Mouse (Mus musculus) limb, embryonic 11.5 days (tissue): Measurements from ENCODE around the gene Hemk1. TPM values are rescaled to one million over a fixed set of nuclear protein-coding genes. Genes with fewer than 3 reads are reported as not detected.
A peak's percentile ranks its signal among the peaks of the same experiment; 100 is the strongest.

Experiments
- ATAC-seq: fragments of 200-750 bp; cut with Nextera tagmentation; 2 replicates; pipeline ENCODE4 v1.8.0; 2017; ENCODE audit warnings: low read depth; ENCODE audit not compliant: insufficient number of reproducible peaks, low FRiP score, low TSS enrichment
- DNase-seq: peaks from one replicate; pipeline ENCODE4 v3.0.0-alpha.2; 2015; ENCODE audit warnings: low spot score
- H3K27ac ChIP-seq: fragments of 300-500 bp; sonication (generic); replicated peaks from 2 replicates; pipeline ENCODE4 v1.5.1; 2014; ENCODE audit warnings: low read depth, mild to moderate bottlenecking, low read length
- H3K27me3 ChIP-seq: fragments of 300-500 bp; sonication (generic); 2 replicates; pipeline ENCODE4 v1.6.1; 2014; ENCODE audit warnings: mild to moderate bottlenecking, low read length, mixed read lengths; ENCODE audit not compliant: control insufficient read depth, insufficient read depth
- H3K36me3 ChIP-seq: fragments of 300-500 bp; sonication (generic); 2 replicates; pipeline ENCODE4 v1.6.1; 2014; ENCODE audit warnings: mild to moderate bottlenecking, low read length, moderate library complexity, mixed read lengths; ENCODE audit not compliant: control insufficient read depth, insufficient read depth
- H3K4me1 ChIP-seq: fragments of 300-500 bp; sonication (generic); 2 replicates; pipeline ENCODE4 v1.6.1; 2014; ENCODE audit warnings: low read length, mixed read lengths; ENCODE audit not compliant: control insufficient read depth, insufficient read depth
- H3K4me2 ChIP-seq: fragments of 300-500 bp; sonication (generic); 2 replicates; pipeline ENCODE4 v1.6.1; 2014; ENCODE audit warnings: low read depth, mild to moderate bottlenecking, moderate library complexity; ENCODE audit not compliant: severe bottlenecking
- H3K4me3 ChIP-seq: fragments of 300-500 bp; sonication (generic); 2 replicates; pipeline ENCODE4 v1.5.1; 2014; ENCODE audit warnings: low read depth, low read length
- H3K9ac ChIP-seq: fragments of 300-500 bp; sonication (generic); 2 replicates; pipeline ENCODE4 v1.6.1; 2014; ENCODE audit warnings: mild to moderate bottlenecking, low read length
- H3K9me3 ChIP-seq: fragments of 300-500 bp; sonication (generic); 2 replicates; pipeline ENCODE4 v1.6.1; 2016; ENCODE audit warnings: low read length; ENCODE audit not compliant: control insufficient read depth
- WGBS: fragments of 180-500 bp; shearing (Covaris S2); extraction: QIAGEN DNeasy Blood & Tissue Kit; methylation state at CpG from one replicate; pipeline ENCODE4 v1.1.7; 2014; 5-methylcytosine and 5-hydroxymethylcytosine counted together
- polyA plus RNA-seq: library from polyadenylated mRNA; unstranded; fragments of >200 nt; fragmentation: Nextera tagmentation; extraction: Ambion mirVana; gene quantifications from 2 replicates; pipeline ENCODE4 v1.2.1, GENCODE M21; 2014

Hemk1 gene
- polyA plus RNA-seq, 1 experiment from 2014 or later = 10.0 TPM

- H3K27ac ChIP-seq = no peak overlapping the region
- peak; percentile 90 for DNase-seq
- H3K4me1 ChIP-seq = peaks cover 4% of the 10 kb centered on the region; the same call in 1 of the 2 replicates
- no peaks in the 10 kb centered on the region for H3K27me3 ChIP-seq
- no peaks in the 10 kb centered on the region for H3K9me3 ChIP-seq
- ATAC-seq = no peak
- H3K4me3 ChIP-seq = no peak overlapping the region
- WGBS = 31% methylated on average over 10 of the region's 10 CpGs
- H3K36me3 ChIP-seq = no peaks in the 10 kb centered on the region
- H3K4me2 ChIP-seq = no peak overlapping the region
- H3K9ac ChIP-seq = no peak overlapping the region
Observed at GRCm38 (mm10) chr9:107290897-107291296, 47.3 kb downstream of the Hemk1 start.

- H3K27me3 ChIP-seq = no peaks in the 10 kb centered on the region
- H3K4me2 ChIP-seq = peak within 1 kb of the TSS; percentile 71
- no peaks in the 10 kb centered on the region for H3K9me3 ChIP-seq
- DNase-seq = peak; percentile 86
- 2% methylated on average over 49 of the region's 49 CpGs for WGBS
- ATAC-seq = peak; percentile 75
- peaks cover 4% of the 10 kb centered on the region; the same call in 1 of the 2 replicates for H3K4me1 ChIP-seq
- H3K4me3 ChIP-seq = peak within 1 kb of the TSS; percentile 33
- H3K27ac ChIP-seq = no peak within 1 kb of the TSS
- H3K36me3 ChIP-seq = no peaks in the 10 kb centered on the region
- H3K9ac ChIP-seq = peak within 1 kb of the TSS; percentile 28; the same call in 1 of the 2 replicates
Observed at GRCm38 (mm10) chr9:107289211-107290076, 48.7 kb downstream of the Hemk1 start, which contains the start of gene Mapkapk3. Mapkapk3 (minus strand) TSS chr9:107289877.

- H3K9ac ChIP-seq = no peak overlapping the region
- no peaks in the 10 kb centered on the region for H3K36me3 ChIP-seq
- 28% methylated on average over 8 of the region's 8 CpGs for WGBS
- no peaks in the 10 kb centered on the region for H3K27me3 ChIP-seq
- peaks cover 4% of the 10 kb centered on the region; the same call in 1 of the 2 replicates for H3K4me1 ChIP-seq
- H3K27ac ChIP-seq = no peak overlapping the region
- H3K4me3 ChIP-seq = peak overlapping the region; percentile 33
- ATAC-seq (no peak), DNase-seq (no peak)
- H3K4me2 ChIP-seq = peak overlapping the region; percentile 71; the same call in 1 of the 2 replicates
- H3K9me3 ChIP-seq = no peaks in the 10 kb centered on the region
Observed at GRCm38 (mm10) chr9:107288711-107289110, 49.4 kb downstream of the Hemk1 start.

GRCm38 (mm10) chr9:107288105-107288650 lies 50.0 kb downstream of the Hemk1 start:
- H3K27me3 ChIP-seq = no peaks in the 10 kb centered on the region
- 90% methylated on average over 14 of the region's 14 CpGs for WGBS
- ATAC-seq = no peak
- H3K36me3 ChIP-seq = no peaks in the 10 kb centered on the region
- H3K4me3 ChIP-seq = no peak overlapping the region
- H3K27ac ChIP-seq = no peak overlapping the region
- no peak overlapping the region for H3K4me2 ChIP-seq
- peaks cover 4% of the 10 kb centered on the region; the same call in 1 of the 2 replicates for H3K4me1 ChIP-seq
- H3K9ac ChIP-seq = no peak overlapping the region
- H3K9me3 ChIP-seq = no peaks in the 10 kb centered on the region
- no peak for DNase-seq

- no peak overlapping the region for H3K4me3 ChIP-seq
- DNase-seq (no peak), ATAC-seq (no peak)
- H3K4me2 ChIP-seq = no peak overlapping the region
- peaks cover 4% of the 10 kb centered on the region; the same call in 1 of the 2 replicates for H3K4me1 ChIP-seq
- no peaks in the 10 kb centered on the region for H3K36me3 ChIP-seq
- H3K27ac ChIP-seq = no peak overlapping the region
- no peak overlapping the region for H3K9ac ChIP-seq
- H3K9me3 ChIP-seq = no peaks in the 10 kb centered on the region
- WGBS = 66% methylated on average over 2 of the region's 2 CpGs
- no peaks in the 10 kb centered on the region for H3K27me3 ChIP-seq
Observed at GRCm38 (mm10) chr9:107287294-107287693, 50.9 kb downstream of the Hemk1 start.

- WGBS = 15% methylated on average over 3 of the region's 3 CpGs
- H3K9ac ChIP-seq = no peak overlapping the region
- no peak overlapping the region for H3K27ac ChIP-seq
- DNase-seq = no peak
- H3K27me3 ChIP-seq = no peaks in the 10 kb centered on the region
- no peak overlapping the region for H3K4me3 ChIP-seq
- no peak for ATAC-seq
- no peaks in the 10 kb centered on the region for H3K36me3 ChIP-seq
- H3K9me3 ChIP-seq = no peaks in the 10 kb centered on the region
- no peak overlapping the region for H3K4me2 ChIP-seq
- H3K4me1 ChIP-seq = peaks cover 9% of the 10 kb centered on the region
Observed at GRCm38 (mm10) chr9:107285009-107285408, 53.1 kb downstream of the Hemk1 start.

- Histone ChIP-seq H3K9ac (no peak overlapping the region), H3K27me3 (no peaks in the 10 kb centered on the region), H3K9me3 (no peaks in the 10 kb centered on the region), H3K4me3 (no peak overlapping the region), H3K27ac (no peak overlapping the region), H3K36me3 (no peaks in the 10 kb centered on the region), H3K4me2 (no peak overlapping the region), H3K4me1 (peaks cover 14% of the 10 kb centered on the region)
- DNase-seq (no peak), ATAC-seq (no peak)
- WGBS = 70% methylated on average over 9 of the region's 9 CpGs
Observed at GRCm38 (mm10) chr9:107282951-107283350, 55.2 kb downstream of the Hemk1 start.

- WGBS = 90% methylated on average over 5 of the region's 5 CpGs
- Histone ChIP-seq H3K9ac (no peak overlapping the region), H3K27ac (no peak overlapping the region), H3K27me3 (no peaks in the 10 kb centered on the region), H3K4me1 (peaks cover 14% of the 10 kb centered on the region), H3K4me3 (no peak overlapping the region), H3K9me3 (no peaks in the 10 kb centered on the region), H3K36me3 (no peaks in the 10 kb centered on the region), H3K4me2 (no peak overlapping the region)
- DNase-seq (no peak), ATAC-seq (no peak)
Observed at GRCm38 (mm10) chr9:107281241-107281987, 56.7 kb downstream of the Hemk1 start.
